Mouse (Mus musculus): ENCODE results near the gene Serpina9. TPM values are rescaled to one million over a fixed set of nuclear protein-coding genes. Genes with fewer than 3 reads are reported as not detected.

Serpina9 gene
- polyA plus RNA-seq, 1 experiment = 1.0 TPM

- Histone ChIP-seq H3K4me1 (ENCODE audit: control insufficient read depth, insufficient read depth, low read length) (peaks cover 2% of the 10 kb centered on the region; the same call in 1 of the 2 replicates), H3K27ac (ENCODE audit: control insufficient read depth, insufficient read depth, low read depth, low read length) (no peak overlapping the region), H3K36me3 (ENCODE audit: control insufficient read depth, insufficient read depth, low read length) (no peaks in the 10 kb centered on the region), H3K27me3 (ENCODE audit: control insufficient read depth, insufficient read depth, low read length) (no peaks in the 10 kb centered on the region), H3K4me3 (ENCODE audit: control insufficient read depth, low read depth, low read length) (no peak overlapping the region)
- TF ChIP-seq POLR2A (IDR thresholded peaks at IDR 0.05; ENCODE audit: control insufficient read depth, low read depth, low read length) = no peak
- TF ChIP-seq CTCF (IDR thresholded peaks at IDR 0.05; ENCODE audit: control insufficient read depth, insufficient read depth, insufficient replicate concordance, low read depth, low read length) = no peak
Measured at GRCm38 (mm10) chr12:103992945-103993344, 20.6 kb downstream of the Serpina9 start.

DNA sequence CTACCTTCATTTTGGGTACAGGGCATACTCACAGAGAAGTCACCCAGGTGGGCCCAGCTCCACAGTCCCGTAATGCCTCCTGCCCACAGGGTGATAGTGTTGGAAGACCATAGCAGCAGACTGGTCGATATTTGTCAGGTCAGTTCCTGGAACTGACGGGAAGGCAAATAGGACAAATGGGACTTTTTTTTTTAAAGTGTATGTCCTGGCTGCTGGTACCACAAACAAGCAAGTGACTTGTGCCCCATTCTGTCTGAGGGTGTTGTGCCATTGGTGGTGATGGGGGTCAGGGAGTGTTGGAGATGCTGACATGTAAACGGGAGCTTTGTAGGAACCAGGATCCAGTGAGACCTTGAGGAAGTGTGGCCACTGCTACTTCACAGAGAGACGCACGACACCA lies 23.7 kb downstream of the Serpina9 start, which contains the start of gene Serpina11:
TSS of gene Serpina11 (minus strand) at position 101 of the 400 bp plus-strand sequence.
- TF ChIP-seq CTCF (IDR thresholded peaks at IDR 0.05; ENCODE audit: control insufficient read depth, insufficient read depth, insufficient replicate concordance, low read depth, low read length) = no peak
- Histone ChIP-seq H3K27ac (ENCODE audit: control insufficient read depth, insufficient read depth, low read depth, low read length) (no peak within 1 kb of the TSS), H3K27me3 (ENCODE audit: control insufficient read depth, insufficient read depth, low read length) (no peaks in the 10 kb centered on the region), H3K4me3 (ENCODE audit: control insufficient read depth, low read depth, low read length) (no peak within 1 kb of the TSS), H3K4me1 (ENCODE audit: control insufficient read depth, insufficient read depth, low read length) (no peaks in the 10 kb centered on the region), H3K36me3 (ENCODE audit: control insufficient read depth, insufficient read depth, low read length) (no peaks in the 10 kb centered on the region)

DNA sequence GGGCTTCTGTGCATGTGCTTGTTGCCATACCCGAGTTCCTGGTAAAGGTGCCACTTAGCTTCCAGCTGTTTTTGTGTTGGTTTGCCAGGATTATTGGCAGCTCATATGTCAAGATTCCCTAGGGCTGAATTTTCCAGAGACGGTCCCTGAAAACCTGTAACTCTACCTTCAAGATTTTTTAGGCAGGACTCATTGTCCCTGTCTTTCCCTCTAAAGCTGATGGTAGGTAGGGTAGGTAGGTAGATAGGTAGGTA lies 24.1 kb downstream of the Serpina9 start:
- Histone ChIP-seq H3K4me1 (ENCODE audit: control insufficient read depth, insufficient read depth, low read length) (no peaks in the 10 kb centered on the region), H3K27ac (ENCODE audit: control insufficient read depth, insufficient read depth, low read depth, low read length) (no peak overlapping the region), H3K27me3 (ENCODE audit: control insufficient read depth, insufficient read depth, low read length) (no peaks in the 10 kb centered on the region), H3K4me3 (ENCODE audit: control insufficient read depth, low read depth, low read length) (no peak overlapping the region), H3K36me3 (ENCODE audit: control insufficient read depth, insufficient read depth, low read length) (no peaks in the 10 kb centered on the region)
- TF ChIP-seq POLR2A (IDR thresholded peaks at IDR 0.05; ENCODE audit: control insufficient read depth, low read depth, low read length) (no peak), CTCF (IDR thresholded peaks at IDR 0.05; ENCODE audit: control insufficient read depth, insufficient read depth, insufficient replicate concordance, low read depth, low read length) (no peak)

- Histone ChIP-seq H3K36me3 (ENCODE audit: control insufficient read depth, insufficient read depth, low read length) (no peaks in the 10 kb centered on the region), H3K27me3 (ENCODE audit: control insufficient read depth, insufficient read depth, low read length) (no peaks in the 10 kb centered on the region), H3K27ac (ENCODE audit: control insufficient read depth, insufficient read depth, low read depth, low read length) (no peak overlapping the region), H3K4me3 (ENCODE audit: control insufficient read depth, low read depth, low read length) (no peak overlapping the region), H3K4me1 (ENCODE audit: control insufficient read depth, insufficient read depth, low read length) (no peaks in the 10 kb centered on the region)
- TF ChIP-seq POLR2A (IDR thresholded peaks at IDR 0.05; ENCODE audit: control insufficient read depth, low read depth, low read length) (no peak), CTCF (IDR thresholded peaks at IDR 0.05; ENCODE audit: control insufficient read depth, insufficient read depth, insufficient replicate concordance, low read depth, low read length) (no peak)
Measured at GRCm38 (mm10) chr12:103988754-103989513, 24.6 kb downstream of the Serpina9 start.

GRCm38 (mm10) chr12:103985868-103986267 lies 27.7 kb downstream of the Serpina9 start:
- Histone ChIP-seq H3K27me3 (ENCODE audit: control insufficient read depth, insufficient read depth, low read length) (no peaks in the 10 kb centered on the region), H3K4me1 (ENCODE audit: control insufficient read depth, insufficient read depth, low read length) (no peaks in the 10 kb centered on the region), H3K36me3 (ENCODE audit: control insufficient read depth, insufficient read depth, low read length) (no peaks in the 10 kb centered on the region), H3K4me3 (ENCODE audit: control insufficient read depth, low read depth, low read length) (no peak overlapping the region), H3K27ac (ENCODE audit: control insufficient read depth, insufficient read depth, low read depth, low read length) (no peak overlapping the region)
- TF ChIP-seq CTCF (IDR thresholded peaks at IDR 0.05; ENCODE audit: control insufficient read depth, insufficient read depth, insufficient replicate concordance, low read depth, low read length) = no peak
- no peak for TF ChIP-seq POLR2A (IDR thresholded peaks at IDR 0.05; ENCODE audit: control insufficient read depth, low read depth, low read length)

- H3K4me1 ChIP-seq (ENCODE audit: control insufficient read depth, insufficient read depth, low read length) = no peaks in the 10 kb centered on the region
- no peaks in the 10 kb centered on the region for H3K27me3 ChIP-seq (ENCODE audit: control insufficient read depth, insufficient read depth, low read length)
- H3K36me3 ChIP-seq (ENCODE audit: control insufficient read depth, insufficient read depth, low read length) = no peaks in the 10 kb centered on the region
- no peak overlapping the region for H3K4me3 ChIP-seq (ENCODE audit: control insufficient read depth, low read depth, low read length)
- TF ChIP-seq POLR2A (IDR thresholded peaks at IDR 0.05; ENCODE audit: control insufficient read depth, low read depth, low read length) (no peak), CTCF (IDR thresholded peaks at IDR 0.05; ENCODE audit: control insufficient read depth, insufficient read depth, insufficient replicate concordance, low read depth, low read length) (no peak)
- no peak overlapping the region for H3K27ac ChIP-seq (ENCODE audit: control insufficient read depth, insufficient read depth, low read depth, low read length)
Measured at GRCm38 (mm10) chr12:103984935-103985334, 28.6 kb downstream of the Serpina9 start.

DNA sequence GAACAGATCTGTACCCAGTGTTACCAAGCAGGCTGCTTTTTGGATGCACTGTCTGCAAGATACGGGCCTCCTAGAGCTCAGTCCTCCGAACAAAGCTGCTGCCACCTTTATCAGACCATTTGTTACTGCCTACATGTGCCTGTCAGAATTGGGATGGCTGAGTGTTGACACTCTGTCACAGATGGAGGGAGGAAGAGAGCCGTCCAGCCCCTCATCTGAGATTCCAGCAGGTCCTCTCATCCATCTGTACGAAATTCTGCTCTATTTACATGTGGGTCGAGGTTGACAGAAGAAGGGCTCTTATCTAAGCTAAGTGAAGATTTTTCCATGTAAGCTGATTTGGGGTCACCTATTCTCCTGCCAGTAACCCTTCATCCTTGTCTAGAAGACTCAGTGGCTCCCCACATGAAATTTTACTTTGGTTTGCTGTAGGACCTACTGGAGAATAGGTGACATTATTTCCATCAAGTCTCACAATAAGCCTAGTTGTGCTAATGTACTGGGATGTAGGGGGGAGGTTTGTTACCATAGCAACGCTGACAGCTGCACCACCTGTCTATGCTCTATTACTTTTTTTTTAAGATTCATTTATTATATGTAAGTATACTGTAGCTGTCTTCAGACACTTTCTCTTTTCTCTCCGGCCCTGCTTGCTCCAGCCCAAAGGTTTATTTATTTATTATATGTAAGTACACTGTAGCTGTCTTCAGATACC lies 31.8 kb downstream of the Serpina9 start:
- Histone ChIP-seq H3K36me3 (ENCODE audit: control insufficient read depth, insufficient read depth, low read length) (no peaks in the 10 kb centered on the region), H3K27me3 (ENCODE audit: control insufficient read depth, insufficient read depth, low read length) (no peaks in the 10 kb centered on the region), H3K27ac (ENCODE audit: control insufficient read depth, insufficient read depth, low read depth, low read length) (no peak overlapping the region), H3K4me1 (ENCODE audit: control insufficient read depth, insufficient read depth, low read length) (peaks cover 8% of the 10 kb centered on the region), H3K4me3 (ENCODE audit: control insufficient read depth, low read depth, low read length) (no peak overlapping the region)
- TF ChIP-seq CTCF (IDR thresholded peaks at IDR 0.05; ENCODE audit: control insufficient read depth, insufficient read depth, insufficient replicate concordance, low read depth, low read length) (no peak), POLR2A (IDR thresholded peaks at IDR 0.05; ENCODE audit: control insufficient read depth, low read depth, low read length) (no peak)

All from testis, adult 2 months (tissue).